Mouse (Mus musculus): ENCODE measurements at regions not wholly inside any gene's neighbourhood (a gene's known extent, or its start where the extent isn't known, plus 50 kb on each side); places are given as distances from the start of the nearest gene placed in this dataset.
A peak's percentile ranks its signal among the peaks of the same experiment; 100 is the strongest.

- Histone ChIP-seq H3K4me3 (no peak overlapping the region), H3K27ac (0 out of 2 replicates have a peak overlapping the region, but pooled peaks have one; percentile 2), H3K27me3 (ENCODE audit: low read depth, poor library complexity, severe bottlenecking) (no peaks in the 10 kb centered on the region), H3K36me3 (no peaks in the 10 kb centered on the region), H3K9me3 (replicated peaks) (no peaks in the 10 kb centered on the region), H3K4me1 (peaks cover 15% of the 10 kb centered on the region)
- 43% methylated on average over 10 of the region's 10 CpGs for WGBS
- DNase-seq (ENCODE audit: low spot score): peak; percentile 59
Observed at GRCm38 (mm10) chr5:75880088-75880684, 98.1 kb downstream of the Kdr start.

GRCm38 (mm10) chr5:75878361-75878760 is 99.9 kb downstream of the Kdr start:
- Histone ChIP-seq H3K4me3 (no peak overlapping the region), H3K36me3 (no peaks in the 10 kb centered on the region), H3K27me3 (ENCODE audit: low read depth, poor library complexity, severe bottlenecking) (no peaks in the 10 kb centered on the region), H3K9me3 (replicated peaks) (no peaks in the 10 kb centered on the region), H3K4me1 (peaks cover 15% of the 10 kb centered on the region), H3K27ac (no peak overlapping the region)
- DNase-seq (ENCODE audit: low spot score): no peak
- 92% methylated on average over 8 of the region's 8 CpGs for WGBS

- H3K27ac ChIP-seq: no peak overlapping the region
- no peaks in the 10 kb centered on the region for H3K27me3 ChIP-seq (ENCODE audit: low read depth, poor library complexity, severe bottlenecking)
- H3K36me3 ChIP-seq: no peaks in the 10 kb centered on the region
- no peaks in the 10 kb centered on the region for H3K9me3 ChIP-seq (replicated peaks)
- no peak for DNase-seq (ENCODE audit: low spot score)
- peaks cover 15% of the 10 kb centered on the region for H3K4me1 ChIP-seq
- WGBS: 91% methylated on average over 4 of the region's 4 CpGs
- H3K4me3 ChIP-seq: no peak overlapping the region
Observed at GRCm38 (mm10) chr5:75877609-75877971, 100.7 kb downstream of the Kdr start.

GRCm38 (mm10) chr5:75876871-75877608 is 101.2 kb downstream of the Kdr start:
- WGBS: 71% methylated on average over 9 of the region's 9 CpGs
- Histone ChIP-seq H3K27me3 (ENCODE audit: low read depth, poor library complexity, severe bottlenecking) (no peaks in the 10 kb centered on the region), H3K36me3 (no peaks in the 10 kb centered on the region), H3K9me3 (replicated peaks) (no peaks in the 10 kb centered on the region), H3K4me3 (no peak overlapping the region), H3K4me1 (peaks cover 15% of the 10 kb centered on the region), H3K27ac (peak overlapping the region; percentile 3; the same call in 1 of the 2 replicates)
- no peak for DNase-seq (ENCODE audit: low spot score)

GRCm38 (mm10) chr5:75871120-75871519 is 107.1 kb downstream of the Kdr start:
- Histone ChIP-seq H3K4me3 (no peak overlapping the region), H3K36me3 (no peaks in the 10 kb centered on the region), H3K4me1 (no peaks in the 10 kb centered on the region), H3K27ac (no peak overlapping the region), H3K27me3 (ENCODE audit: low read depth, poor library complexity, severe bottlenecking) (no peaks in the 10 kb centered on the region), H3K9me3 (replicated peaks) (no peaks in the 10 kb centered on the region)
- WGBS: 24% methylated on average over 8 of the region's 8 CpGs
- DNase-seq (ENCODE audit: low spot score): peak; percentile 80

GRCm38 (mm10) chr5:75870666-75871065 is 107.6 kb downstream of the Kdr start:
- Histone ChIP-seq H3K27ac (no peak overlapping the region), H3K4me3 (no peak overlapping the region), H3K36me3 (no peaks in the 10 kb centered on the region), H3K4me1 (no peaks in the 10 kb centered on the region), H3K9me3 (replicated peaks) (no peaks in the 10 kb centered on the region), H3K27me3 (ENCODE audit: low read depth, poor library complexity, severe bottlenecking) (no peaks in the 10 kb centered on the region)
- 85% methylated on average over 14 of the region's 14 CpGs for WGBS
- DNase-seq (ENCODE audit: low spot score): no peak

- 89% methylated on average over 4 of the region's 4 CpGs for WGBS
- H3K4me3 ChIP-seq: no peak overlapping the region
Observed at GRCm38 (mm10) chr5:75869535-75869934, 108.7 kb downstream of the Kdr start.

GRCm38 (mm10) chr5:75865096-75865495 is 113.2 kb downstream of the Kdr start:
- H3K27ac ChIP-seq: no peak overlapping the region
- H3K9me3 ChIP-seq (replicated peaks): no peaks in the 10 kb centered on the region
- H3K4me1 ChIP-seq: no peaks in the 10 kb centered on the region
- no peak overlapping the region for H3K4me3 ChIP-seq
- 94% methylated on average over 6 of the region's 6 CpGs for WGBS
- H3K36me3 ChIP-seq: no peaks in the 10 kb centered on the region
- peak; percentile 7 for DNase-seq (ENCODE audit: low spot score)
- H3K27me3 ChIP-seq (ENCODE audit: low read depth, poor library complexity, severe bottlenecking): no peaks in the 10 kb centered on the region

More at GRCm38 (mm10) chr5:75869535-75869934, 108.7 kb downstream of the Kdr start:
- Histone ChIP-seq H3K4me1 (no peaks in the 10 kb centered on the region), H3K9me3 (replicated peaks) (no peaks in the 10 kb centered on the region), H3K27me3 (ENCODE audit: low read depth, poor library complexity, severe bottlenecking) (no peaks in the 10 kb centered on the region), H3K36me3 (no peaks in the 10 kb centered on the region), H3K27ac (no peak overlapping the region)
- no peak for DNase-seq (ENCODE audit: low spot score)

GRCm38 (mm10) chr5:75863358-75863757 is 114.9 kb downstream of the Kdr start:
- Histone ChIP-seq H3K9me3 (replicated peaks) (no peaks in the 10 kb centered on the region), H3K27ac (no peak overlapping the region), H3K4me1 (no peaks in the 10 kb centered on the region), H3K4me3 (no peak overlapping the region), H3K27me3 (ENCODE audit: low read depth, poor library complexity, severe bottlenecking) (no peaks in the 10 kb centered on the region), H3K36me3 (no peaks in the 10 kb centered on the region)
- no peak for DNase-seq (ENCODE audit: low spot score)
- 73% methylated on average over 6 of the region's 6 CpGs for WGBS

GRCm38 (mm10) chr5:75862630-75862991 is 115.6 kb downstream of the Kdr start:
- no peaks in the 10 kb centered on the region for H3K9me3 ChIP-seq (replicated peaks)
- no peaks in the 10 kb centered on the region for H3K36me3 ChIP-seq
- H3K27ac ChIP-seq: no peak overlapping the region
- no peaks in the 10 kb centered on the region for H3K4me1 ChIP-seq
- no peak overlapping the region for H3K4me3 ChIP-seq
- DNase-seq (ENCODE audit: low spot score): peak; percentile 71
- no peaks in the 10 kb centered on the region for H3K27me3 ChIP-seq (ENCODE audit: low read depth, poor library complexity, severe bottlenecking)
- 19% methylated on average over 8 of the region's 8 CpGs for WGBS

- Histone ChIP-seq H3K4me3 (no peak overlapping the region), H3K27ac (no peak overlapping the region), H3K36me3 (no peaks in the 10 kb centered on the region), H3K27me3 (ENCODE audit: low read depth, poor library complexity, severe bottlenecking) (no peaks in the 10 kb centered on the region), H3K4me1 (no peaks in the 10 kb centered on the region), H3K9me3 (replicated peaks) (no peaks in the 10 kb centered on the region)
- 57% methylated on average over 8 of the region's 8 CpGs for WGBS
- peak; percentile 14 for DNase-seq (ENCODE audit: low spot score)
Observed at GRCm38 (mm10) chr5:75861916-75862629, 116.2 kb downstream of the Kdr start.

GRCm38 (mm10) chr5:75859316-75859836 is 118.9 kb downstream of the Kdr start:
- no peaks in the 10 kb centered on the region for H3K27me3 ChIP-seq (ENCODE audit: low read depth, poor library complexity, severe bottlenecking)
- no peaks in the 10 kb centered on the region for H3K36me3 ChIP-seq
- H3K27ac ChIP-seq: no peak overlapping the region
- no peaks in the 10 kb centered on the region for H3K4me1 ChIP-seq
- H3K4me3 ChIP-seq: no peak overlapping the region
- WGBS: 93% methylated on average over 8 of the region's 8 CpGs
- no peak for DNase-seq (ENCODE audit: low spot score)
- H3K9me3 ChIP-seq (replicated peaks): no peaks in the 10 kb centered on the region

GRCm38 (mm10) chr5:75850855-75851254 is 127.4 kb downstream of the Kdr start:
- DNase-seq (ENCODE audit: low spot score): peak; percentile 24
- WGBS: 64% methylated on average over 4 of the region's 4 CpGs

More at GRCm38 (mm10) chr5:75850855-75851254, 127.4 kb downstream of the Kdr start:
- 0 out of 2 replicates have a peak, but pooled peaks cover 3% of the 10 kb centered on the region for H3K27me3 ChIP-seq (ENCODE audit: low read depth, poor library complexity, severe bottlenecking)
- no peaks in the 10 kb centered on the region for H3K36me3 ChIP-seq
- H3K27ac ChIP-seq: no peak overlapping the region
- 0 out of 2 replicates have a peak, but pooled peaks cover 3% of the 10 kb centered on the region for H3K4me1 ChIP-seq
- no peak overlapping the region for H3K4me3 ChIP-seq
- H3K9me3 ChIP-seq (replicated peaks): no peaks in the 10 kb centered on the region

Measured in limb, embryonic 10.5 days (tissue).